Mouse (Mus musculus) limb, embryonic 14.5 days (tissue): ENCODE data around the gene Olfr1215. TPM values are rescaled to one million over a fixed set of nuclear protein-coding genes. Genes with fewer than 3 reads are reported as not detected.

Experiments used
- ATAC-seq: fragments of 200-750 bp; cut with Nextera tagmentation; 2 replicates; pipeline ENCODE4 v1.8.0; 2017; ENCODE audit warnings: low read depth, moderate number of reproducible peaks, moderate TSS enrichment; ENCODE audit not compliant: low FRiP score
- DNase-seq: peaks from one replicate; pipeline ENCODE4 v3.0.0-alpha.2; 2015; ENCODE audit warnings: low spot score
- H3K27ac ChIP-seq: fragments of 300-500 bp; sonication (generic); replicated peaks from 2 replicates; pipeline ENCODE4 v1.5.1; 2014; ENCODE audit warnings: low read depth, mild to moderate bottlenecking, low read length, moderate library complexity, mixed read lengths
- H3K27me3 ChIP-seq: fragments of 300-500 bp; sonication (generic); 2 replicates; pipeline ENCODE4 v1.6.1; 2014; ENCODE audit warnings: low read length, mixed read lengths; ENCODE audit not compliant: control insufficient read depth, insufficient read depth
- H3K36me3 ChIP-seq: fragments of 300-500 bp; sonication (generic); 2 replicates; pipeline ENCODE4 v1.6.1; 2014; ENCODE audit warnings: mild to moderate bottlenecking, low read length, moderate library complexity, mixed read lengths; ENCODE audit not compliant: control insufficient read depth, insufficient read depth
- H3K4me1 ChIP-seq: fragments of 300-500 bp; sonication (generic); 2 replicates; pipeline ENCODE4 v1.6.1; 2014; ENCODE audit warnings: antibody characterized with exemption, low read length, mixed read lengths; ENCODE audit not compliant: control insufficient read depth, insufficient read depth
- H3K4me2 ChIP-seq: fragments of 300-500 bp; sonication (generic); replicated peaks from 2 replicates; pipeline ENCODE4 v1.6.1; 2014; ENCODE audit warnings: low read depth, mild to moderate bottlenecking, low read length, moderate library complexity; ENCODE audit not compliant: severe bottlenecking
- H3K4me3 ChIP-seq: fragments of 300-500 bp; sonication (generic); replicated peaks from 2 replicates; pipeline ENCODE4 v1.5.1; 2014; ENCODE audit warnings: low read length
- H3K9ac ChIP-seq: fragments of 300-500 bp; sonication (generic); 2 replicates; pipeline ENCODE4 v1.6.1; 2014; ENCODE audit warnings: mild to moderate bottlenecking, low read depth, low read length, moderate library complexity; ENCODE audit not compliant: severe bottlenecking
- H3K9me3 ChIP-seq: fragments of 300-500 bp; sonication (generic); 2 replicates; pipeline ENCODE4 v1.6.1; 2016; ENCODE audit warnings: low read length; ENCODE audit not compliant: control insufficient read depth
- POLR2A ChIP-seq: fragments of 200-500 bp; IDR thresholded peaks from 2 replicates; pipeline ENCODE4 v1.8.0; 2012; ENCODE audit warnings: inconsistent platforms, mild to moderate bottlenecking, moderate library complexity, borderline replicate concordance; ENCODE audit not compliant: insufficient read depth, insufficient read length; ENCODE audit errors: extremely low read depth
- polyA plus RNA-seq, 2 experiments: library from polyadenylated mRNA; depleted of rRNA in 1 of 2; stranded (reverse) in 1 of 2; unstranded in 1 of 2; fragments of >200 nt; fragmentation: Nextera tagmentation in 1 of 2; extraction: Ambion mirVana in 1 of 2; gene quantifications; 2 replicates each; pipeline versions ENCODE4 v1.2.1 to v1.2.3; 2012 to 2014

The Olfr1215 gene
- polyA plus RNA-seq, 2 experiments: not detected

- no peaks in the 10 kb centered on the region for H3K27me3 ChIP-seq
- no peak within 1 kb of the TSS for H3K9ac ChIP-seq
- H3K4me2 ChIP-seq: no peak within 1 kb of the TSS
- H3K27ac ChIP-seq: no peak within 1 kb of the TSS
- ATAC-seq (no peak), DNase-seq (no peak)
- TF ChIP-seq POLR2A: no peak
- H3K4me1 ChIP-seq: no peaks in the 10 kb centered on the region
- no peaks in the 10 kb centered on the region for H3K36me3 ChIP-seq
- no peak within 1 kb of the TSS for H3K4me3 ChIP-seq
- H3K9me3 ChIP-seq: no peaks in the 10 kb centered on the region
Observed at GRCm38 (mm10) chr2:88953669-88954068, 53.1 kb downstream of the Olfr1215 start, which contains the start of gene Olfr1212. TSS of gene Olfr1212 (plus strand) at chr2:88953969.

Other genes with a start within 250 kb of the Olfr1215 start
- gene Olfr1199, start 246.5 kb downstream of the Olfr1215 start, polyA plus RNA-seq (2012; rRNA removed): not detected in 2 replicates
- not detected in 2 replicates for gene Olfr1199, start 246.5 kb downstream of the Olfr1215 start, polyA plus RNA-seq (2014; fragmentation: Nextera tagmentation; extraction: Ambion mirVana)
- gene Olfr1200, start 236.5 kb downstream of the Olfr1215 start, polyA plus RNA-seq (2012; rRNA removed): not detected in 2 replicates
- gene Olfr1200, start 236.5 kb downstream of the Olfr1215 start, polyA plus RNA-seq (2014; fragmentation: Nextera tagmentation; extraction: Ambion mirVana): not detected in 2 replicates
- gene Olfr1201, start 213.9 kb downstream of the Olfr1215 start, polyA plus RNA-seq (2012; rRNA removed): not detected in 2 replicates
- gene Olfr1201, start 213.9 kb downstream of the Olfr1215 start, polyA plus RNA-seq (2014; fragmentation: Nextera tagmentation; extraction: Ambion mirVana): not detected in 2 replicates
- gene Olfr1202, start 192.5 kb downstream of the Olfr1215 start, polyA plus RNA-seq (2012; rRNA removed): not detected in 2 replicates
- not detected in 2 replicates for gene Olfr1202, start 192.5 kb downstream of the Olfr1215 start, polyA plus RNA-seq (2014; fragmentation: Nextera tagmentation; extraction: Ambion mirVana)
- gene Olfr1205, start 177.2 kb downstream of the Olfr1215 start, polyA plus RNA-seq (2012; rRNA removed): not detected in 2 replicates
- not detected in 2 replicates for gene Olfr1205, start 177.2 kb downstream of the Olfr1215 start, polyA plus RNA-seq (2014; fragmentation: Nextera tagmentation; extraction: Ambion mirVana)
- gene Olfr1204, start 157.7 kb downstream of the Olfr1215 start, polyA plus RNA-seq (2012; rRNA removed): not detected in 2 replicates
- gene Olfr1204, start 157.7 kb downstream of the Olfr1215 start, polyA plus RNA-seq (2014; fragmentation: Nextera tagmentation; extraction: Ambion mirVana): not detected in 2 replicates
- not detected in 2 replicates for gene Olfr1206, start 143.7 kb downstream of the Olfr1215 start, polyA plus RNA-seq (2012; rRNA removed)
- not detected in 2 replicates for gene Olfr1206, start 143.7 kb downstream of the Olfr1215 start, polyA plus RNA-seq (2014; fragmentation: Nextera tagmentation; extraction: Ambion mirVana)
- not detected in 2 replicates for gene Olfr1208, start 104.7 kb downstream of the Olfr1215 start, polyA plus RNA-seq (2012; rRNA removed)
- not detected in 2 replicates for gene Olfr1208, start 104.7 kb downstream of the Olfr1215 start, polyA plus RNA-seq (2014; fragmentation: Nextera tagmentation; extraction: Ambion mirVana)
- not detected in 2 replicates for gene Olfr1209, start 91.8 kb downstream of the Olfr1215 start, polyA plus RNA-seq (2012; rRNA removed)
- not detected in 2 replicates for gene Olfr1209, start 91.8 kb downstream of the Olfr1215 start, polyA plus RNA-seq (2014; fragmentation: Nextera tagmentation; extraction: Ambion mirVana)
- gene Olfr1211, start 68.9 kb downstream of the Olfr1215 start, polyA plus RNA-seq (2012; rRNA removed): not detected in 2 replicates
- gene Olfr1211, start 68.9 kb downstream of the Olfr1215 start, polyA plus RNA-seq (2014; fragmentation: Nextera tagmentation; extraction: Ambion mirVana): not detected in 2 replicates
- not detected in 2 replicates for gene Olfr1212, start 53.0 kb downstream of the Olfr1215 start, polyA plus RNA-seq (2012; rRNA removed)
- not detected in 2 replicates for gene Olfr1212, start 53.0 kb downstream of the Olfr1215 start, polyA plus RNA-seq (2014; fragmentation: Nextera tagmentation; extraction: Ambion mirVana)
- gene Gm13762, start 26.7 kb downstream of the Olfr1215 start, polyA plus RNA-seq (2012; rRNA removed): not detected in 2 replicates
- gene Gm13762, start 26.7 kb downstream of the Olfr1215 start, polyA plus RNA-seq (2014; fragmentation: Nextera tagmentation; extraction: Ambion mirVana): not detected in 2 replicates
- not detected in 2 replicates for gene Olfr1214, start 14.3 kb downstream of the Olfr1215 start, polyA plus RNA-seq (2012; rRNA removed)
- gene Olfr1214, start 14.3 kb downstream of the Olfr1215 start, polyA plus RNA-seq (2014; fragmentation: Nextera tagmentation; extraction: Ambion mirVana): not detected in 2 replicates
- not detected in 2 replicates for gene Olfr1216, start 11.4 kb upstream of the Olfr1215 start, polyA plus RNA-seq (2012; rRNA removed)
- not detected in 2 replicates for gene Olfr1216, start 11.4 kb upstream of the Olfr1215 start, polyA plus RNA-seq (2014; fragmentation: Nextera tagmentation; extraction: Ambion mirVana)
- gene Olfr1217, start 25.1 kb upstream of the Olfr1215 start, polyA plus RNA-seq (2012; rRNA removed): not detected in 2 replicates
- not detected in 2 replicates for gene Olfr1217, start 25.1 kb upstream of the Olfr1215 start, polyA plus RNA-seq (2014; fragmentation: Nextera tagmentation; extraction: Ambion mirVana)
- gene Olfr1218, start 54.2 kb upstream of the Olfr1215 start, polyA plus RNA-seq (2012; rRNA removed): not detected in 2 replicates
- not detected in 2 replicates for gene Olfr1218, start 54.2 kb upstream of the Olfr1215 start, polyA plus RNA-seq (2014; fragmentation: Nextera tagmentation; extraction: Ambion mirVana)
- gene Olfr1219, start 76.5 kb upstream of the Olfr1215 start, polyA plus RNA-seq (2012; rRNA removed): not detected in 2 replicates
- gene Olfr1219, start 76.5 kb upstream of the Olfr1215 start, polyA plus RNA-seq (2014; fragmentation: Nextera tagmentation; extraction: Ambion mirVana): not detected in 2 replicates
- not detected in 2 replicates for gene Olfr1220, start 99.9 kb upstream of the Olfr1215 start, polyA plus RNA-seq (2012; rRNA removed)
- gene Olfr1220, start 99.9 kb upstream of the Olfr1215 start, polyA plus RNA-seq (2014; fragmentation: Nextera tagmentation; extraction: Ambion mirVana): not detected in 2 replicates
- gene Olfr1221, start 110.3 kb upstream of the Olfr1215 start, polyA plus RNA-seq (2012; rRNA removed): not detected in 2 replicates
- not detected in 2 replicates for gene Olfr1221, start 110.3 kb upstream of the Olfr1215 start, polyA plus RNA-seq (2014; fragmentation: Nextera tagmentation; extraction: Ambion mirVana)
- not detected in 2 replicates for gene Olfr1222, start 126.1 kb upstream of the Olfr1215 start, polyA plus RNA-seq (2012; rRNA removed)
- gene Olfr1222, start 126.1 kb upstream of the Olfr1215 start, polyA plus RNA-seq (2014; fragmentation: Nextera tagmentation; extraction: Ambion mirVana): not detected in 2 replicates
- not detected in 2 replicates for gene Olfr1223, start 144.6 kb upstream of the Olfr1215 start, polyA plus RNA-seq (2012; rRNA removed)
- gene Olfr1223, start 144.6 kb upstream of the Olfr1215 start, polyA plus RNA-seq (2014; fragmentation: Nextera tagmentation; extraction: Ambion mirVana): not detected in 2 replicates
- gene Olfr1224-ps1, start 157.1 kb upstream of the Olfr1215 start, polyA plus RNA-seq (2012; rRNA removed): not detected in 2 replicates
- gene Olfr1224-ps1, start 157.1 kb upstream of the Olfr1215 start, polyA plus RNA-seq (2014; fragmentation: Nextera tagmentation; extraction: Ambion mirVana): not detected in 2 replicates
- not detected in 2 replicates for gene Olfr1225, start 167.7 kb upstream of the Olfr1215 start, polyA plus RNA-seq (2012; rRNA removed)
- gene Olfr1225, start 167.7 kb upstream of the Olfr1215 start, polyA plus RNA-seq (2014; fragmentation: Nextera tagmentation; extraction: Ambion mirVana): not detected in 2 replicates
- not detected in 2 replicates for gene Olfr1226, start 193.1 kb upstream of the Olfr1215 start, polyA plus RNA-seq (2012; rRNA removed)
- not detected in 2 replicates for gene Olfr1226, start 193.1 kb upstream of the Olfr1215 start, polyA plus RNA-seq (2014; fragmentation: Nextera tagmentation; extraction: Ambion mirVana)
- gene Olfr1228, start 247.1 kb upstream of the Olfr1215 start, polyA plus RNA-seq (2012; rRNA removed): not detected in 2 replicates
- not detected in 2 replicates for gene Olfr1228, start 247.1 kb upstream of the Olfr1215 start, polyA plus RNA-seq (2014; fragmentation: Nextera tagmentation; extraction: Ambion mirVana)